Mouse (Mus musculus) layer of hippocampus, adult 9-11 months (tissue): ENCODE data around the gene Loxl4.

Experiments used
- DNase-seq: peaks from one replicate; pipeline ENCODE4 v3.0.0; 2022

Loxl4 gene

DNA sequence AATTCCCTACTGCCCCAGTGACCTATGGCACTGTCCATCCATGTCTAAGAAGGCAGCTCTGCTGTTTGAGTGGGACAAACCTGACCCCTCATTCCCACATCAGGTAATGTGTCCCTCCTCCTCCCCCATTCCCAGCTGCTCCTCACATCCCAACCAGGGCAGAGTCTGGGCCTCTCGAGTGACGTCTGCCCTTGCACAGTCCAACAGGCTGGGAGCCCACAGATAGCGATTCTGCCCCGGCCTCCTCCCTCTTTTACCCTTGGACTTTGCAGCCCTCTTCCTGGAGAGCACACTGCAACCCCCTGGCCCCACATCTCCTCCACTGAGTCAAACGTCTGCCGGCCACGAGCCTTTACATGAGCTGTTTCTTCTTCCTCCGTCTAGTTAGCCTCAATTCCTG, 10.0 kb downstream of the Loxl4 start:
- no peak for DNase-seq

DNA sequence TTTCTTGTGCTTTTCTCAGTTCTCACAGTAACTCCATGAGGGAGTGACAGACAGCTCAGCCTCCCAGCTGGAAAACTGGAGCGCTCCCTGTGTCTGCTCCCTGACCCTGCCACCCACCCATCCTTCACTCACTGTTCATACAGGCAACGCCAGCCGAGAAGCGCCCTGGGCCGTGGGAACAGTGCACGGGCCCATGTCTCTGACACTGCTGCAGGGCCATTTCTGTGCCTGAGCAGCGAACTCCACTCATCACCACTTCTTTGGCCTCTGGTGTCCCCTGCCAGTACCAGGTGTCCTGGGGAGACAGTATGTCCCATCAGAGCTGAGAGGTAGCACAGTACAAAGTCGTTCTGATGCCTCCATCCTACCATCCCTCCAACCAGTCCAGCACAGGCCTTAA, 10.6 kb downstream of the Loxl4 start:
- DNase-seq, result no peak

DNA sequence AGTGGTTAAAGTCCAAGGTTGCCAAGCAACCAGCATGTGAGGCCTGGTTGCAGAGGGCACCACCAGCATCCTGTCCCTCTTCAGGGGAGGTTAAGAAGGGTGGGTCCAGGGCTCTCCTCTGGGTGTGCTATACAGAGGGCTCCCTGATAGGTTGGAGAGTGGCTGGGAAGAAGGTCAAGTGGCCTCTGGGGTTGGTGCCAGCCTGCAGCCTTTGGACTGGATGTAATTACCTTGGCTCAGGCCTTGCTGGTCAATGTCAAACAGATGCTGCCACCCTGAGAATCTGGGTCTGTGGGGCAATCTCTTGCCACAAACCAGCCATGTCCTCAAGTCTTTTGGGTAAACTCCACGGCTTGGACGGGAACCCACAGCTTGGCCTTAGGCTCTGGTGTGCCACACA, 11.2 kb downstream of the Loxl4 start:
- DNase-seq, result no peak

DNA sequence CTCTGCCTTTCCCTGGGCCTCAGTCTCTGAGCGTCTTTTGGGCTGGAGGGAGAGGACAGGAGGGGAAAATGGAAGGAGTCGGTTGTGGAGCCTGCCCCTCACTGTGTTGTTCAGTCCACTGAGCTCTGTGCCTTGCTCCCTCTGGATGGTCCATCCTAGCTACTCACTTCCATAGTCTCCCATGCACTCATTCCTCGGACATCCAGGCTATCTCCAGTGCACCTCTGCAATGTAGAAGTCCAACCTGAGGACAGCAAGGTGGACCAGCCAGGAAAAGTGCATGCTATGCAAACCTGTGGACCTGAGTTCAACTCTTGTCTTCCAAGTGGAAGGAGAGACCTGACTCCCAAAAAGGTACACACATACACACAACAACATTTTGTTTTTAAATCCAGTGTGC, 12.0 kb downstream of the Loxl4 start:
- no peak for DNase-seq

DNA sequence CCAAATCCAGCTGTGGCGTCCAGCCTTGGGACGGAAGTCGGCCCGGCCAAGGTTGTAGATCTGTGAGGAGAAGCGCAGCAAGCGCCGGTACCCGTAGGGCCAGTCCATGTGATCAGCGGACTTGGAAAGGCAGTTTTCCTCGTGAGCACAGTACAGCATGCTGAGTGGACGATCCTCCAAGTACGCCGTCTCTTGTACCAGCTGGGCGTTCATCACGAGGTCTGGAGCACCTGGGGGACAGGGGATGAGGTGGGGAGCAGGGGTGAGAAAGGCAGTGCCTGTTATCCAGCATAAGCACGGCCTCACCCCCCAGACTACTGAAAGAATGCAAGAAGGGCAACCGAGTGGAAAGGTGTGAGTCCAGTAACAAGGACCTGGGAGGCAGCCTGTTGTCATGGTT, 12.7 kb downstream of the Loxl4 start:
- DNase-seq, result no peak

DNA sequence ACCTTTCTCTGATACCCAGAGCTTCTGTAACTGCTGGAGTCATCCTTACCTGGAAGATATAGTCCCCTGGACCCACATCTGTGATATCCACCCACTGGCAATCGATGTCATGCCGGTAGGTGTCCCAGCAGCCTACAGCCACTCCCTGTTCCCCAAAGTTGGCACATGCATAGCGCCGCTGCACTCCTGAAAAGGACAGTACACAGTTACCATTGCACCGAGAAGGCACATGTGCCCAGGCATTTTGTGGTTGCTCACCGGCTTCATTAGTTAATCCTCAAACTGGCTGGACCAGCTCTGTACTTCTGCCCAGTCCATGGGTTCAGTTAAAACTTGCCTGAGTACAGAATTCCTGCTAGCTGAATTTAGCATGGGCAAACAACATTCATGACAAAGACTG, 14.7 kb downstream of the Loxl4 start:
- no peak for DNase-seq

DNA sequence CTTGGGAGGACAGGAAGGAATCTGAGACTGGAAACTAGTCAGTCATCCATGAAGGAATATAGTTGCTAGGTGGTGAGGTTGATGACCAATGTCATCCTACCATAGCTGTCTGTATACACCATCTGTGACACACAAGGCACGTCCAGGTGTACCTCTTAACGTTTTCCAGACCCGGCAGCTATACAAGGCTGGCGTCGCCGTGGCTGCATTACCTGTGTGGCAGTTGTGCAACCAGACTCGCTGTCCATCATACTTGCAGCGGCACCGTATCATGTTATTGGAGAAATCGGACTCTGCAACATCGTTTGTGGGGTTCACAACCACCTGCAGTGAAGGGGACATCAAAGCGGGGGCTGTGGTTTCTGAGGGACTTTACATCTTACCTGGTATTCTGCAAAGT, 15.3 kb downstream of the Loxl4 start:
- DNase-seq, result no peak

DNA sequence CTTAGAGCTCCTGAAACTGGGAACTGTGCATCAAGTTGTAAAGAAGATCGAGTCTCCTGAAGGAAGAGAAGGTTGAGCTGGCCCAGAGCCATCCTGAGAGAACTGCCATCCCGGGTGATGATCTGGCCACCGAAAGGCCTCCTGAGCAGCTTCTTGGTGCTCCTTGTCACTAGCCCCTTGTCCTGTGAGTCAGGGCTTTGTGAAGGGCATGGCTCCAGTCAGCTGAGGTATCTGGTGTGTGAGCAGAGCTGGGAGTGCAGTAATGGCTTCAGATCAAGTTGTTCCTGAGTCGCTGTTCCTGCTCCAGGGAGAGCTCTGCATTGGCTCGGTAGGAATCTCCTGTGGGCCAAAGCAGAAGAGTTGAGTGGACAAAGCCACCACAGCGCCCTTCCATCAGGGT, 17.5 kb downstream of the Loxl4 start:
- no peak for DNase-seq

DNA sequence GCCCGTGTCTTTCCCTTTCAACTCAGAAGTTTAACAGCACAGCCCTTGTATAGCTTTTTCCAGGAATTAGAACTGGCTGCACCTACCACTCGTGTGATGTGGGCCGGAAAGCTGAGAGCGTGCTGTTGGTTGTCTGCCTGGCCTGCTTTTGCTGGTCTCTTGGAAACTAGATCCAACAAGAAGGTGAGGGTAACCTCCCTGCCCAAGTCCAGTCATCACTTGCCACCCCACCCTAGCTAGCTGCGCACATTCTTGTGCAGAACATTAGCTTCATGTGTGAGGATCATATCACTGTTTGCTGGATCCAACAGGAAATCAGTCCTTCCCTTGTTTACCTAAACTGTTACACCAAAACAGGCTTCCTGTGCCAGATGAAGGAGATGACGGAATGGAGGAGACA, 19.2 kb downstream of the Loxl4 start:
- no peak for DNase-seq

DNA sequence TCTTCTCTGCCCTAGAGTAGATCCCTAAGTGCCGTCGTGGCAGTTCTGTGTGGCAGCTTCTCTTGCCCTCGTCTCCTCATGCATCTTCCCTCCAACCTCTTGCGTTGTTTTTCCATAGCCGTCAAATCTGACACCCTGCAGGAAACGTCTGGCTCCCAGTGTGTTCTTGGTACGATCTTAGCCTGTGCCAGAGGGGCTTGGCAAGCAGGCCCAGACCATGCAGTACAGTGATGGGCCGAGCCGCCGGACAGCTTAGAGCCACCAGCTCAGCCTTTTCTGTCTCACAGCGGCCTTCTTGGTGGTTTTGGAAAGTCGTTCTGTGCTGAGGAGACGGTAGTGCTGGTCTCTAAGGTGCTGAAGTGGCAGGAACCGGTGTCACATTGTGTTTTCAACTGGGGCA, 21.1 kb downstream of the Loxl4 start:
- no peak for DNase-seq

DNA sequence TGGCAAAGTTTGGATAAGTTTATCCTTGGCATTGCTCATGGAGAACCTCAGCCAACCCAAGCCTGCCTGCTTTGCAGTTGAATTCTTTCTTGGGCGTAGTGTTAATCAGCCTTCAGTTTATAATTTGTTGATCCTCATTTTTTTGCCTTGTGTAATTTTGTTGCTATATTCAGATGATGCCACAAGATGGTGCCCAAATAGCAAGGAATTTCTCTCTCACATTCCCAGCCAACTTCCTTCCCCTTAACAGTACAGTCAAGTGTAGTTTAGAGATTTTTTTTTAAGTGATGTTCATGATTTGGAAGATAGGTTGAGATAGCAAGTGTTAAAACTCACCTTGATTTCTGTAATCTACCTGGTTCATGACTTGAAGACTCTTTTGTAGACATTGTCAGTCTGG, 23.4 kb downstream of the Loxl4 start:
- no peak for DNase-seq

DNA sequence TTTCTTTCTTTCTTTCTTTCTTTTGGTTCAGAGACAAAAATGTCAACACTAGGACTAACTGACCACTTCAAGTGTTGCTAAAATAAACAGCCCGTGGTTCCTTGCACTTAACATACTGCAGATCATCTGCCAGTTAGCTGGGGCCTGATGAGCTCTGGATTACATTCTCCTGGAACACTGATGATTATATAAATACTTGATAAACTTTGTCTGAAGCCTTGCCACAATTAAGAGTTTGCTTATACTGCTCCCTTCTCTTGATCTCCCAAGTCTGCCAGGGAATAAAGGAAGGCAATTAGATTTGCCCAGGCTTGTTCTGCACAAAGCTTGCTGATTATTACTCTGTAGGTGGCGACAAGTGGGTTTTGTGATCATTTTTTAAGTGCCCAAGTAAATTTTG, 24.9 kb downstream of the Loxl4 start:
- no peak for DNase-seq

DNA sequence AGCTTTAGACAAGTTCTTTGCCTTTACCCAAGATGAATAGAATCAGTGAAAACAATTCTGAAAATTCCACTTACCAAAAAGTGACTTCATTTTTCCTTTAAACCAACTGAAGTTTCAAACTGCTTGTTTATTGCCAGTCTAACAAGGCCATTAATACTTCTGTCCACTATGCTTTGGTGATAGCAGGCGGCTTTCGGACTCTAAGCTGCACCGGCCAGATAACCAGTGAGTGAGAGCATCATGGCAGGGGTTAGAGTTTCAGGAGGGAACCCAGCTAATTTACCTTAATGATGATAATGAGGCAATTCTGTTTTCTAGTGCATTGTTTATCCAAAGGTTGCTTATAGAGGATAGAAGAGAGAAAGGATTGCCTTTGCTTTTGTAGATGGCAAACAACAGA, 28.4 kb downstream of the Loxl4 start:
- no peak for DNase-seq

DNA sequence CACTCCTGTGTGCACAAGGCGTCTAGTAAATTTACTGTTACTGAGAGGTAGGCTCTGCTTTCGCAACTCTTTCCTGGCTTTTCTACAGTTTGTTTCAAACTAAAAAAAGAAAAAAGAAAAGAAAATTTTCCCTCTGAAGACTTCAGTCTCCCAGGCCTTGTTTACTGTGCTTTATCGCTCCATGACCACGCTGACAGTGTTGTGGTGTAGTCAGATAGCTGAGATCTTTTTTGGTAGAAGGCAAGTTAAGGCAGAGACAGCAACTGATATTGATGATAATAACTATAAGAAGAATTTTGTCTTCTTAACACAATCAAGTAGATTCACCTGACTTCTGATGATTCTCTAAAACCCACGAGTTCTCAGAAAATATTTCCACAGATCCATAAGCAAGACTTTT, 28.9 kb downstream of the Loxl4 start:
- no peak for DNase-seq

DNA sequence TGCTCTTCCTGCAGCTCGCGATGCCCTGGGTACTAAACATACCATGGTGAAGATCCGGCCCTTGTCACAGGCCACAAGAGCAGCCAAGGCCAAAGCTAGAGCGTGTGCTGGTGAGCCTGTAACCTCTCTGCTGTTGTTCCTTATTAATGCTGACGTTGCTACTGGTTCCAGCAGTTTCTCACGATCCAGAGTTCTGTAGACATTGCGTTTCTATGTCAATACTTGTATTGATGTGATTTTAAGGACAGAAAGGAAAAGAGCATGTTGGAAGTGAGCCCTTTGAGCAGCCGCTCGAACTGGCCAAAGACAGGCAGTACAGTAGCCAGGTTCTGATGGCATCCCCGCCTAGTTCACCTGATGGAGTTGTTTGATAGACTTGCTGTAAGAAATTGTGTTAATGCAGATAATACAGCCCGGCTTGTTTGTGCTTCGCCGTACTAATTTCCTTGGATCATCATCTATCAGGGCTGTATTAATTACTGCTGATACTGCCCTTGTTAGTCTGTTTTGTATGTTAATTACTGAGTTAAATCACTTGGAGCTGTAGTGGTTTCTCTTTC, 29.7 kb downstream of the Loxl4 start:
- DNase-seq, result no peak

DNA sequence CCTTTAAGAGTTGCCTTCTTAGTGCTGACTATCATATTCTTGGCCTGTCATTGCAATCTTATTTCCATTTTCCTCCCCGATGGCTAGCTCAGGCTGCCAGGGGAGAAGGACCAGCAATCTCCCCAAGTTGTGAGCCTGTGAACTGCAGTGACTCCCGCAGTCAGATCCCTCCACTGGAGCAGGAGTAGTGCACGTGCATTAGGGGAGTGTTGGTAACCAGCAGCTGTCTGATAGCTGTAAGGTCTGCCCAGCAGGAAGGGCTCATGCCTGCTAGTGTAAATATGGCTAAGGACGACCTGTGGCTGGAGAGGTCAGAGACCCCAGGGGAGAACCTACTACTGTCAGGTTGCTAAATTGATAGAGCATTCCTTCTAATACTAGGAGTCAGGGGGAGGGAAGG, 31.9 kb downstream of the Loxl4 start:
- no peak for DNase-seq

DNA sequence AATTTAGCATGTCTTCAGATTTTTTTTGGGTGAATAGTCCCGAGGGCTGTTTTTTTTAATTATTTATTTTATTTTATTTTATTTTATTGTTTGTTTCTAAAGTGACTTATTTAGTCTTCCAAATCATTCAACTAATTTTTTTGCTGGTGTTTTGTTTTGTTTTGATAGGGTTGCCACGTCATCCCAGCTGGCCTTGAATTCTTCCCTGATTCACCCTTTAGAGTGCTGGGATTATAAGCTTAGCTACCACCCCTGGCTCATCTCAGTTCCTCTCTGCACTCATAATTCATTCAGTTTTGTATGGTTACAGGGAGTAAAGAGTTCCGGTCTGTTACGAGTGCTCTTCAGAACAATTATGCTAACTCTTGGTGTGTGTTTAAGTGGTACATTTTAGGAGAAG, 34.0 kb downstream of the Loxl4 start:
- DNase-seq, result no peak

DNA sequence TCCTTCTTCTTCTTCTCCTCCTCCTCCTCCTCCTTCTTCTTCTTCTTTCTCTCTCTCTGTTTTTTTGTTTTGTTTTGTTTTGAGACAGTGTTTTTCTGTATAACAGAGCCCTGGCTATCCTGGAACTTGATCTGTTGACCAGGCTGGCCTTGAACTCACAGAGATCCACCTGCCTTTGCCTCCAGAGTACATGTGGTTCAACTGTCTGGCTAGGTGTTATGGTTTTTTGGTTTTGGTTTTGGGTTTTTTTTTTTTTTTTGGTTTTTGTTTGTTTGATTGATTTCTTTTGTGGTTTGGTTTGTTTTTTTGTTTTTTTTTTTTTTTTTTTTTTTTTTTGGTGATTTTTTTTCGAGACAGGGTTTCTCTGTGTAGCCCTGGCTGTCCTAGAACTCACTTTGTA, 35.8 kb downstream of the Loxl4 start:
- no peak for DNase-seq

DNA sequence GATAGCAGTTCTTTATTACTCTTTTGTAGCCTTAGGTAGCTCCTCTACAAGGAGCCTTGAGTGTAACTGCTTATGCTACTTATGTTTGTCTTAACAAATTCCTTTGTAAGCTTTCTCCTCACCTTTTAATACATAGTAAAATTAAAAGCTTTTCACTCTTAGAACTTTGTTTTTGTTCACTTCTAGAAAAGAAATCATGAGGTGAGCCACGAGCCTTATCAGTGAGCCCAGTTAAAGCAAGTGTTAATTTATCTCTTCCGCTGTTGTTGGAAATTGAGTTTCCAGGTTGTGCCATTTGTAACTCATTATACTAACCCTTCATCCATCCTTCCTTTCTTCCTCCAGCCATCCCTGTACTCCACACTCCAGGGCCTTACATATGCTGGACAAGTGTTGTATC, 37.3 kb downstream of the Loxl4 start:
- no peak for DNase-seq

DNA sequence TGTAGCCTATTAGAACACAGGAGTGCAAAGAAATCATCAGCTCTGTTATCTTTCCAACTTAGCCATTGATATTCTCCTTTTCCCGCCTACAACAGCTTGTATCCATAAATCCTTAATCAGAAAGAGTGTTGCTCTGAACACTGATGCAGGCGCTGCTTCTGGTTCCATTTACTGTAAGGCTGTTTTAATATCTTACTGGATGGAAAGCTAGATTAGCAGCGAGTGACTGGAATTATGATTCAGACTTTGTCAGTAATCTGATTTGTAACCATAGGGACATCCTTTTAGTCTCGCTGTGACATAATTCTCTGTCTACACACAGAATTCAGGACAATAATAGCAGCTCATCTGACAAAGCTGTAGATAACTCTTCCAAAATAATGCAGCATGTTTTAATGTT, 41.3 kb downstream of the Loxl4 start:
- DNase-seq, result no peak

DNA sequence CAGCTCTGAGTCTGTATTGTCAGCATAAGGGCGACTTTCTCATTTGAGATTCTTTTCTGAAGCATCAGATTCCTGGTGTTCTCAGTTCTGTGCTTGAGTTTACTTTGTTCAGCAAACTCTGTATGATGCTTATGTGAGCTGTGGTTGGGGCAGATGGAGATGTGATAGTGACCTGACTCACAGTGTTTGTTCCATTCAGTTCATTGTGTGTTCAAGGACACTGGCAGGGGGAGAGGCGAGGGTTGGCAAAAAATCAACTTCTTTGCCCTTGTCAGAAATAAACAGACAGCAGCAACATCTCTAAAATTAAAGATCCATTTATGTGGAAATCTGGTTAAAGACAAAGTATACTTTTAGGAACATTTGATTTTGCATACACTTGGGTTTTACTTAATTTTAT, 43.5 kb downstream of the Loxl4 start:
- DNase-seq, result no peak

DNA sequence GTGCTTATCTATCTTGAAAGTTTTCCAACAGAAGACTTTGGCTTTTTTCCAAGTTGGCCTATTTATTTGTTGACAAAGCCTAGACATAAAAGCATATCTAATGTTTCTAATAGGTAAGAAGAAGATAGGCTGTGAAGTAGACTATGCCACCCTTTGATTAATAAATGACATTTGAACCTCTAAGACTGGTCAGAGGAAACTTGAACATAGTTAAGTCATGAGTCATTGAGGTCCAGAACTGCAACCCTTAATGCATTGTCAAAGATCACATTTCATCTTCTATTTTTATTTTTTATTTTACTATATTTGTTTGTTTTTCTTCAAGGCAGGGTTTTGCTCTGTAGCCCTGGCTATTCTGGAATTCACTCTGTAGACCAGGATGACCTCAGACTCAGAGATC, 45.6 kb downstream of the Loxl4 start:
- no peak for DNase-seq

DNA sequence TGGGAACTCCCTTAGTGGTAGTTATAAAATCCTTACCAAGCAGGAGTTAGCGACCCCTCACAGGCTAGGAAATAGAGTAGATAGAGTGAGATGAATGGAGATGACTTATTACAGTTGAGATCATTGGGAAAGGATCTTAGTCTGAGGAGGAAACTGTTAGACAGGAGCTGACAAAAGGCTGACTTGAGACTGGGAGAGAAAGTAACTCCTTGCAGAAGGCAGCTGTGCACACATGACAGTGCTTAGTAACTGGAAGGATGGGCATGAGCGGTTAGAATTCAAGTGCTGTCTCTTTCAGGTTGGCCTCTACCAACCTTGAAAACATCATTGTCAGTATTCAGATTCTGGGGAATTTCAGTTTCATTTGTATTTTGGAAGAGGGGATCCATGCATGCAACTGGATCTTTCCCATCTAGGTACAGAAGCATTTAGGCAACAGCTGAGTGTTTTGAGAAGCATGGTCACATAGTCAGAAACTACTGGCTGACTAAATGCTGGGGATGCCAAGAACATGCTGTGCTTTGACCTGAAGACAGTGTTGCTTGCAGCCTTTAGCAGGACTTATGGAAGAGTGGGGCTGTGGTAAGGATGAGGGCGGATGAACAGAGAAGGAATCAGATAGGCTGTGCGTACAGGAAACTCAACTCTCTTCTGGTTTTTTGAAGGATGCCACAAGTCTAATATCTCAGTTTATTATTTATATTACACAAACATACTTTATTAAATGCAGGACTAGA, 46.2 kb downstream of the Loxl4 start:
- DNase-seq, result no peak

DNA sequence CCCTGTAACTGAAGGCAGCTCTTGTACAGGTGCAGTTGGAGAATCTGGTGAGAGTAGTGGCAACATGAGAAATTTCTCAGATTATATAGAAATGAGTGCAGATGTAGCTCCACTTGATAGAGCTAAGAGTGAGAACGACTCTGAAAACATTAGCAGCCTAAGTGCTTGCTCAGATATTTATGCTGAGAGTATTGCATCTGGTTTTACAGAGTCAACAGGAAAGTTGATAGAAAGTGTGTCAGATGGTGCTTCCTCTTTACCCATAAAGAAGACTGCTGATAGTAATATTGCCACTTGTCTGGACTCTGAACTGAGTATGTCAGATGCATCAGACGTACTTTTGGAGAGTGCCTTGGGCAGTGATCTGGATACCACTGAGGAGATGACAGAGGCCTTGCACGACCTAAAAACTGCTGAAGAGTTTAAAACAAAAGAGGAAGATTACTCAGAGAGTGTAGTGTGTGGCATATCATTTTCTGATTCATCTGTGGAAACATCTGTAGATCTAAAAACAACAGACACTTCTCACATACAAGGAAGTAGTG, 48.8 kb downstream of the Loxl4 start:
- no peak for DNase-seq

DNA sequence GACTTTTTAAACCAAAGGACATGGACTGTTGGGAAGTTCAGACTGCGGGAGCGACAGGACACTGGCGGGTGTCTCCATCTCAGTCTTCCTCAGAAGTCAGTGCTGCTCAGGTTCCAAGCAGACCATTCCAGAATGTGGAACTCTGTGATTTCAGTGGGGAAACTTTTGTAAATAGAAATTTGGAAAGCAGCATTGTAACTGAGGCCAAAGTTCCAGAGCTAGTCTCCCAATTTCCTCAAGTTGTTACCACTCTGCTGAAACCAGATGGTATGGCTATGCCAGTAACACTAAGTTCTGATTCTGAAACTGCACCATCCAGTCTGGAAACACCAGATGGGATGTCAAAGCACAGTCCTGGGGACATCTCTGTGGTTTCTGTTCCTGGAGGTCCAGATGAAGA, 49.6 kb downstream of the Loxl4 start:
- DNase-seq, result no peak
